Mouse (Mus musculus) c-Kit-positive CD71-negative TER-119-negative erythroid progenitor cells, embryonic 14.5 days (primary cell): Measurements from ENCODE around the gene Epha1.

Experiments used
- DNase-seq: peaks from one replicate; pipeline ENCODE4 v3.0.0-alpha.2; 2013; ENCODE audit warnings: low read depth

Gene Epha1

GRCm38 (mm10) chr6:42324482-42325267, 48.4 kb downstream of the Epha1 start, which contains the start of gene Fam131b:
Gene Fam131b, minus strand, starts transcription at chr6:42324643.
- DNase-seq: no peak

- DNase-seq: no peak
These were observed 49.0 kb downstream of the Epha1 start for GRCm38 (mm10) chr6:42324067-42324481.

DNA sequence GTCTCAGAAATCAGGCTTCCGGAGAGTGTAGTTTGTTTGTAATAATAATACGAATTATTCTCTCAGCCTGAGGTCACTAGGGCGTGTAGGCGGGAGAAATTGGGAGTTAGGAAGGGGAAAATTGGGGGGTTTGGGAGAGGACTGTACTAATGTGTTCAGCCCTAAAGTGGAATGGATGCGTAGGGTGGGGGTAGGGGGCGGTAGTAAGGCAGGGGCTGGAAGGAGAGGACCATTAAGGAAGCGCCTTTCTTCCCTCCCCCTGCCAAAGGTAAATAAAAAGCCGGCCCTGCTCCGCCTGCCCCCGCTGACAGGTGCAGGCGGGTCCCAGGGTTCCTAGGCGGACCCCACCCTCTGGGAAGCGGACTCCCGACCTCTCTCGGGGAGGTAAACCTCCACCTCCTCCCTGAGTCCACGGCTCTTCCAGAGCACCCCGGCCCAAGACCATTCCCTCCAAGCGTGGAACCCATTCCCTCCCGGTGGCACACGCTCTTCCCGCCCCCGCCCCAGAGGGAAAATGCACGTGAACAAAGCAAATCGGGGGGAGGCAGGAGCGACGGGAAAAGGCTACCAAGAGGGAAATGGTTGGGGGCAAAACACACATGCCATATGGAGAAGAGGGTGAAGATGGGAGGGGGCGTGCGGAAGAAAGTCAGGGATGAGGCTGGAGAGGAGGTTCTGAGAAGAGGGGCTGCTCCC, 49.5 kb downstream of the Epha1 start:
- DNase-seq: no peak

GRCm38 (mm10) chr6:42318293-42318692, 54.8 kb downstream of the Epha1 start:
- no peak for DNase-seq

DNA sequence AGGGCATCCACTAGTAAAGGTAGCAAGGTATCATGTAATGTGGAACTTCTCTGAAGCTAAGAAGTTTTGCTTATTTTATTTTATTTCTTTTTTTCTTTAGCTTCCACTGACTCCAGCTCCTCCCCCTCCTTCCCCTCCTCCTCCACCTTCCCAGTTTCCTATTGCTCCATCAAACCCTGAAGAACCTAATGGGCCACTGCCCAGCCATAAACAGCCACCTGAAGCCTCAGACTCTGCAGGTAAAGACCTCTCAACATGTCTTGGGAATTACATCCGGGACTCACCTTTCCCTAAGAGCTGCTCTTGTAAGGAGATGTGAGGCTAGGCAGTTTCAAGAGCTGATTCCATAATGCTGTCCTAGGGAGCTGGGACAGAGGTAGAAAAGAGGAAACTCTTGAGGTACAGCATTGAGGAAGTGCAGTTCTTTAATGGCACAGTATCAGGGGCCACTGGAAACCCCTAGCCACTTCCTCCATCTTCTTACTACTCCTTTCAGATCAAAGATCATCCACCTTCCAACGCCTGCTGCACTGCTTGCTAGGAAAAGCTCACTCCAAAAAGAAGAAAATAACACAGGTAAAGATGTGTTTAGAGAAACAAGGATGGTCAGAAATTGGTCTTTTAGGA, 62.5 kb downstream of the Epha1 start:
- DNase-seq: no peak

DNA sequence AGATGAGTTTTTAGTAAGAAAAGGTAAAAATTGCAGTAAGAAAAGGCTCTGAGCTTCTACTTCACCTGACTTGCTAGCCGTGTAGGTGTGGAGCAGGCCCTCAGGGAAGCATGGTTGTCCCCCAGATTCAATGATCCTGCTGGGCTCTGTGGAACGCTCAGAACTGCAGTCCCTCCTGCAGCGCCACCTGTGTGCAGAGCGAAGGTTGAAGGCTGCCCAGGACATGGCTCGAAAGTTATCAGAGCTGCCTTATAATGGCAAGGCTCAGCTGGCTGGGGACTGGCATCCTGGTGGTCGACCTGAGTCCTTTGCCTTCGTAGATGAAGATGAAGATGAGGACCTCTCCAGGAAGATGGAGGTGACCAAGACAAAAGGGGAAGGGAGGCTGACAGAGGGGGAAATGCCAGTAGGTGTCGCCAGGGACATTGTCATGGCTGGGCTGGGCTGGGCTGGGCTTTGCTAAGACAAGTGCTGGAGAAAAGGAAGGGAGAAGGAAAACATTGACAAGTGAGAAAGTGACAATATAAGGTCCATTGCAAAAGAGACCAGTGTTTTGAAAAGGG, 63.2 kb downstream of the Epha1 start:
- no peak for DNase-seq
